10 mouse cellular contexts compared by ENCODE assay signal in the genomic region with DNA sequence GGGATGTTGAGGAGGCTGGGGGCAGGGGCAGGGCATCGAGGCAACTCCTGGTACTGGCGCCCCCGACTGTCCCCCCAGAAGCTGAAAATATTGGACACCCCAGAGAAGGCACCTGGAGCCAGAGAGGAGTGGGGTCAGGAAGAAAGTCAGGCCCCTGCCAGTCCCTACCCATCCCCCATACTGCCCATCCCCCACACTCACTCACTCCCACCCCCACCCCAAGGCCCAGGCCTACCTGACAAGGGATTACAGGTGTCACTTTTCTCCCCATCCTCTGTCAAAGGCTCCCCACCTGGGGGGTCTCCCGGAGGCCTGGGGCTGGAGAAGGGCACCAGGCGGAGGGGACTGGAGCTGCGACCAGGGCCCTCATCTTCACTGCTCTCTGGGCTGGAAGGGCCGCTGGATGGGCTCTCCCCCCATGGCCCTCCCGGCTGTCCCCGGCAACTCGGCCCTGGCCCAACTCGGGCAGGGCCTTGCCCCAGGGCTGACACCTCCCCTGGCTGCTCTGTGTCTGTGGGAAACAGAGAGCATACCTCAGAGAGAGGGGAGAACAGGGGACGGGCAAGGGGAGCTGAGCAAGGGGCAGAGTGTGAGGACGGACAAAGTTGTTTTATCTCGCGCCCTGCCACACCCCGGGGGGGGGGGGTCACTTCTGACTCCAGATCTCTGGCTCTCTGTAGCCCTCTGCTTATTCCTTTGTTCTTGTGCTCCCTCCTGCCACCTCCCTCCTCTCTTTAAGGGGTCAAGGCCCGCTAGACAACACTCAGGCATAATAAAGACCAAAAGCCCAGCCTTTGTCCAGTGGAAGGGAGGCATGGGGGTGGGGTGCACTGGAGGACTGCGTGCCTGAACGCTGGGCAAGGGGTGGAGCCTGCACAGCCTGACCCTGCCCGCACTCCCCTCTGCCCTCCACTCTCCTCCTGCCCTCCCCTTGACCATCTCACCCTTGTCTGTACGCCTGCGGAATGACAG. TPM values are rescaled to one million over a fixed set of nuclear protein-coding genes. Genes with fewer than 3 reads are reported as not detected.
DNase-seq lines count a peak whose midpoint lies in the region; ATAC-seq lines count a peak whose summit lies in the region.
"Had no signal": no experiment of that assay in that cellular context is flagged by ENCODE, and none has a peak within 500 bp of the region (broad histone marks: within the 10 kb centered on the region; RNA-seq: fewer than 3 reads in every experiment).

No protein-coding gene starts in this region.

- peak overlapping the region; percentile 82 for H3K27ac ChIP-seq in heart, embryonic 13.5 days (replicated peaks)
- H3K27ac ChIP-seq in midbrain, embryonic 12.5 days (replicated peaks) = peak overlapping the region; percentile 75

- peak; percentile 15 for ATAC-seq in heart, embryonic 13.5 days (ENCODE audit: extremely low read depth, insufficient number of reproducible peaks, low FRiP score, low TSS enrichment)
- ATAC-seq in midbrain, embryonic 12.5 days (ENCODE audit: low FRiP score, low read depth) = peak; percentile 74
- no peak for ATAC-seq in erythroid progenitor cell, adult 5-6 weeks (replicated peaks; ENCODE audit: low FRiP score, poor library complexity, severe bottlenecking)
- ATAC-seq: CD4-positive, CD25-positive, alpha-beta regulatory T cell, adult 4 months had no signal

- WGBS in heart, embryonic 13.5 days = 16% methylated on average over 22 of the region's 22 CpGs
- whole genome bisulfite sequencing in midbrain, embryonic 12.5 days = 4% methylated on average over 20 of the region's 22 CpGs

- DNase-seq in heart, adult 18-20 months = no peak
- DNase-seq in R1 (ENCODE audit: low read depth, low spot score) = peak; percentile 43
- peak; percentile 23 for DNase-seq in forelimb bud, embryonic 11.5 days (ENCODE audit: low read depth, low spot score)
- no peak for DNase-seq in testis, postnatal 10 days (ENCODE audit: low spot score)
- DNase-seq in left cerebral cortex, adult 9 months (ENCODE audit: low spot score in 2 of 2) = no peak
- DNase-seq: lung, postnatal 4 days had no signal

- H3K4me3 ChIP-seq in heart, embryonic 13.5 days = no peak overlapping the region
- peak overlapping the region; percentile 22 for H3K4me3 ChIP-seq in midbrain, embryonic 12.5 days

- peaks cover 85% of the 10 kb centered on the region for H3K36me3 ChIP-seq in heart, embryonic 13.5 days
- H3K36me3 ChIP-seq in midbrain, embryonic 12.5 days = peaks cover 28% of the 10 kb centered on the region

- H3K4me1 ChIP-seq in heart, embryonic 13.5 days = peaks cover 63% of the 10 kb centered on the region
- peaks cover 36% of the 10 kb centered on the region for H3K4me1 ChIP-seq in midbrain, embryonic 12.5 days

- no peak overlapping the region for H3K4me2 ChIP-seq in heart, embryonic 13.5 days
- H3K4me2 ChIP-seq in midbrain, embryonic 12.5 days (replicated peaks) = peak overlapping the region; percentile 44

- no peaks in the 10 kb centered on the region for H3K9me3 ChIP-seq in heart, embryonic 13.5 days
- no peaks in the 10 kb centered on the region for H3K9me3 ChIP-seq in midbrain, embryonic 12.5 days

- peaks cover 26% of the 10 kb centered on the region for H3K27me3 ChIP-seq in heart, embryonic 13.5 days (replicated peaks)
- 0 out of 2 replicates have a peak, but pooled peaks cover 21% of the 10 kb centered on the region for H3K27me3 ChIP-seq in midbrain, embryonic 12.5 days

- peak overlapping the region; percentile 69 for H3K9ac ChIP-seq in heart, embryonic 13.5 days
- H3K9ac ChIP-seq in midbrain, embryonic 12.5 days (replicated peaks) = peak overlapping the region; percentile 56

RNA-seq across cellular contexts. Expression of a gene that starts 29.4 kb away (rescaled TPM):
- 24.4 and 26.2 TPM in 2 replicates for polyA plus RNA-seq in heart, embryonic 13.5 days (2015; fragmentation: Nextera tagmentation; extraction: Ambion mirVana)
- total RNA-seq in heart, adult 18-20 months (2021) = 10 to 100 TPM; 52.6 to 61.1 TPM
- 18.0 and 18.5 TPM in 2 replicates for polyA plus RNA-seq in midbrain, embryonic 12.5 days (2016; fragmentation: Nextera tagmentation; extraction: Ambion mirVana)
- not detected in 2 replicates for total RNA-seq in erythroid progenitor cell, adult 5-6 weeks (2015; ENCODE audit: low replicate concordance)
- total RNA-seq in erythroid progenitor cell, adult 5-6 weeks (2017; ENCODE audit: low replicate concordance) = not detected in 2 replicates

RNA-seq across cellular contexts. Expression of a gene that starts 42.6 kb away (rescaled TPM):
- 34.0 and 35.0 TPM in 2 replicates for polyA plus RNA-seq in heart, embryonic 13.5 days (2015; fragmentation: Nextera tagmentation; extraction: Ambion mirVana)
- total RNA-seq in heart, adult 18-20 months (2021) = 10 to 100 TPM; 21.8 to 22.6 TPM
- polyA plus RNA-seq in midbrain, embryonic 12.5 days (2016; fragmentation: Nextera tagmentation; extraction: Ambion mirVana) = 7.1 and 9.2 TPM in 2 replicates
- total RNA-seq in erythroid progenitor cell, adult 5-6 weeks (2015; ENCODE audit: low replicate concordance) = not detected in 2 replicates
- not detected in 2 replicates for total RNA-seq in erythroid progenitor cell, adult 5-6 weeks (2017; ENCODE audit: low replicate concordance)

Comparison
In these comparisons a context has a peak if more than half of its experiments do, and no peak if none do; other contexts are left out.
1. DNase-seq: peak in R1 (single experiment) and forelimb bud, embryonic 11.5 days (single experiment); none in heart, adult 18-20 months (0 of 2), testis, postnatal 10 days (single experiment) and left cerebral cortex, adult 9 months (0 of 2).
2. RNA of a gene that starts 29.4 kb away (total RNA-seq): 52.6 to 61.1 TPM in heart, adult 18-20 months; not detected in erythroid progenitor cell, adult 5-6 weeks; every median in the first group is over 10 times any median in the second.
3. RNA of a gene that starts 42.6 kb away (total RNA-seq): 21.8 to 22.6 TPM in heart, adult 18-20 months; not detected in erythroid progenitor cell, adult 5-6 weeks; every median in the first group is over 10 times any median in the second.